Mouse (Mus musculus) stomach, postnatal 0 days (tissue): ENCODE results near the gene Tuba3a.

Source experiments
- CTCF ChIP-seq: IDR thresholded peaks from 2 replicates; pipeline ENCODE4 v1.5.1; 2016; ENCODE audit warnings: antibody characterized with exemption, low read depth, mild to moderate bottlenecking, moderate library complexity
- EP300 ChIP-seq: optimal IDR thresholded peaks from 2 replicates; pipeline ENCODE3; 2016; ENCODE audit warnings: antibody characterized with exemption

DNA sequence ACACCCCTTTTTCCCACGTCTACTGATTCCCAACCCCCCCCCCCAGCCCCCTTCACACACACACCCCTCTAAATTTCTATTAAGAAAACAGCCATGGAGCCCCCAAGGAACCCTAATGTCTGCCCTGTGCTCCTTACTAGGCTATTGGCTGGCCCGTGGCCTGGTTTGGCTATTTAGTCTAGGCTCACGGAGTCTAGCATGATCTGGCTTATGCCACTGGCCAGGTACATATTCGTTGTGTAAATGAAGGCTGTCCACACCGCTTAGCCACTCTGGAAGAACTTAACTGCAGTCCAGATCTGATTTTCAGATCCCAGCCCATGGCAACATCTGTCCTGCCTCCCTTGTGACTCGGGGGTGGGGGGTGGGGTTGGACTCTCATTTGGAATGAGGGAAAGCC lies 28.9 kb upstream of the Tuba3a start:
- TF ChIP-seq CTCF, result no peak
- TF ChIP-seq EP300, result no peak
